Comparison of ENCODE assay signal across 11 mouse cellular contexts in genomic region chr16:90421145-90421544, GRCm38 (mm10). TPM values are rescaled to one million over a fixed set of nuclear protein-coding genes. Genes with fewer than 3 reads are reported as not detected.
DNase-seq lines count a peak whose midpoint lies in the region; ATAC-seq and TF ChIP-seq lines count a peak whose summit lies in the region.
"Had no signal": no experiment of that assay in that cellular context is flagged by ENCODE, and none has a peak within 500 bp of the region (broad histone marks: within the 10 kb centered on the region; RNA-seq: fewer than 3 reads in every experiment).

No protein-coding gene starts in this region.

- H3K36me3 ChIP-seq in lung, embryonic 14.5 days (ENCODE audit: insufficient read depth), result 0 out of 2 replicates have a peak, but pooled peaks cover 3% of the 10 kb centered on the region
- H3K36me3 ChIP-seq in forebrain, embryonic 12.5 days (replicated peaks), result no peaks in the 10 kb centered on the region; the same call in 1 of the 2 replicates
- H3K36me3 ChIP-seq in limb, embryonic 10.5 days, result peaks cover 23% of the 10 kb centered on the region
- H3K36me3 ChIP-seq in neural tube, embryonic 15.5 days, result no peaks in the 10 kb centered on the region
- H3K36me3 ChIP-seq: liver, embryonic 13.5 days had no signal

- intact Hi-C loops in left cerebral cortex, postnatal 36 days (cut with DNase I), result no loop called here

- DNase-seq in lung, embryonic 14.5 days, result peak; percentile 33
- no peak for DNase-seq in lung, adult 2 months
- DNase-seq in limb, embryonic 10.5 days (ENCODE audit: low spot score), result no peak
- no peak for DNase-seq in left cerebral cortex, postnatal 36 days (ENCODE audit: low spot score in 2 of 2)
- DNase-seq in left cerebral cortex, adult 9 months (ENCODE audit: low spot score in 2 of 2), result no peak
- DNase-seq: liver, embryonic 13.5 days; thymus, adult 18-20 months had no signal

- H3K4me3 ChIP-seq in lung, embryonic 14.5 days (ENCODE audit: low read depth, low read length), result no peak overlapping the region
- no peak overlapping the region for H3K4me3 ChIP-seq in lung, adult 2 months (replicated peaks; ENCODE audit: extremely low read depth, low read depth, low read length)
- no peak overlapping the region for H3K4me3 ChIP-seq in forebrain, embryonic 12.5 days (replicated peaks)
- H3K4me3 ChIP-seq in limb, embryonic 10.5 days, result peak overlapping the region; percentile 17; the same call in 1 of the 2 replicates
- no peak overlapping the region for H3K4me3 ChIP-seq in neural tube, embryonic 15.5 days (replicated peaks)
- H3K4me3 ChIP-seq: liver, embryonic 13.5 days had no signal

- no peak overlapping the region for H3K9ac ChIP-seq in lung, embryonic 14.5 days
- H3K9ac ChIP-seq in forebrain, embryonic 12.5 days, result no peak overlapping the region; the same call in 1 of the 2 replicates
- no peak overlapping the region for H3K9ac ChIP-seq in neural tube, embryonic 15.5 days (replicated peaks)
- H3K9ac ChIP-seq: liver, embryonic 13.5 days had no signal

- 0 out of 2 replicates have a peak overlapping the region, but pooled peaks have one; percentile 10 for H3K4me2 ChIP-seq in lung, embryonic 14.5 days
- H3K4me2 ChIP-seq in forebrain, embryonic 12.5 days, result peak overlapping the region; percentile 27
- H3K4me2 ChIP-seq in neural tube, embryonic 15.5 days, result peak overlapping the region; percentile 5; the same call in 1 of the 2 replicates
- H3K4me2 ChIP-seq: liver, embryonic 13.5 days had no signal

- H3K9me3 ChIP-seq in lung, embryonic 14.5 days (ENCODE audit: low read depth, low read length), result no peaks in the 10 kb centered on the region
- peaks cover 3% of the 10 kb centered on the region; the same call in 1 of the 2 replicates for H3K9me3 ChIP-seq in forebrain, embryonic 12.5 days
- H3K9me3 ChIP-seq in limb, embryonic 10.5 days (replicated peaks), result no peaks in the 10 kb centered on the region
- H3K9me3 ChIP-seq in neural tube, embryonic 15.5 days (replicated peaks), result no peaks in the 10 kb centered on the region
- H3K9me3 ChIP-seq: liver, embryonic 13.5 days had no signal

- peaks cover 32% of the 10 kb centered on the region for H3K4me1 ChIP-seq in lung, embryonic 14.5 days (ENCODE audit: insufficient read depth)
- H3K4me1 ChIP-seq in lung, adult 2 months (ENCODE audit: control insufficient read depth, insufficient read depth, low read length), result peaks cover 4% of the 10 kb centered on the region; the same call in 1 of the 2 replicates
- peaks cover 84% of the 10 kb centered on the region for H3K4me1 ChIP-seq in forebrain, embryonic 12.5 days
- peaks cover 88% of the 10 kb centered on the region for H3K4me1 ChIP-seq in limb, embryonic 10.5 days
- peaks cover 80% of the 10 kb centered on the region for H3K4me1 ChIP-seq in neural tube, embryonic 15.5 days

- peak overlapping the region; percentile 44 for H3K27ac ChIP-seq in lung, embryonic 14.5 days (ENCODE audit: low read depth)
- H3K27ac ChIP-seq in forebrain, embryonic 12.5 days, result peak overlapping the region; percentile 81
- H3K27ac ChIP-seq in limb, embryonic 10.5 days, result peak overlapping the region; percentile 77
- H3K27ac ChIP-seq in neural tube, embryonic 15.5 days (replicated peaks), result peak overlapping the region; percentile 78
- H3K27ac ChIP-seq: liver, embryonic 13.5 days had no signal

- 15% methylated on average over 7 of the region's 7 CpGs for WGBS in lung, embryonic 14.5 days
- WGBS in lung, adult 2 months, result 54% methylated on average over 7 of the region's 7 CpGs
- 11% methylated on average over 7 of the region's 7 CpGs for WGBS in forebrain, embryonic 12.5 days
- WGBS in limb, embryonic 10.5 days, result 16% methylated on average over 7 of the region's 7 CpGs
- 8% methylated on average over 7 of the region's 7 CpGs for WGBS in neural tube, embryonic 15.5 days

- ATAC-seq in lung, embryonic 14.5 days (ENCODE audit: insufficient read depth), result no peak
- peak; percentile 30; the same call in 1 of the 2 replicates for ATAC-seq in forebrain, embryonic 12.5 days (ENCODE audit: low FRiP score)
- ATAC-seq in neural tube, embryonic 15.5 days (ENCODE audit: low FRiP score), result peak; percentile 26; the same call in 1 of the 2 replicates
- ATAC-seq in frontal cortex, adult (ENCODE audit: low TSS enrichment), result no peak

- TF ChIP-seq CTCF in lung, embryonic 14.5 days (IDR thresholded peaks at IDR 0.05; ENCODE audit: low read depth), result no peak
- no peak for TF ChIP-seq CTCF in lung, adult 2 months (IDR thresholded peaks at IDR 0.05; ENCODE audit: insufficient read depth, low read length)

- no peaks in the 10 kb centered on the region for H3K27me3 ChIP-seq in lung, embryonic 14.5 days (ENCODE audit: insufficient read depth, low read length)
- no peaks in the 10 kb centered on the region for H3K27me3 ChIP-seq in forebrain, embryonic 12.5 days
- no peaks in the 10 kb centered on the region for H3K27me3 ChIP-seq in limb, embryonic 10.5 days (ENCODE audit: low read depth, poor library complexity, severe bottlenecking)
- H3K27me3 ChIP-seq in neural tube, embryonic 15.5 days (replicated peaks), result no peaks in the 10 kb centered on the region
- H3K27me3 ChIP-seq: liver, embryonic 13.5 days had no signal

- no peak for TF ChIP-seq POLR2A in lung, adult 2 months (IDR thresholded peaks at IDR 0.05; ENCODE audit: borderline replicate concordance, extremely low read depth, low read depth, low read length)

RNA-seq across cellular contexts. Expression of gene Hunk, which starts 35.3 kb away (rescaled TPM):
- polyA plus RNA-seq in lung, embryonic 14.5 days (2014; fragmentation: Nextera tagmentation; extraction: Ambion mirVana), result 21.2 and 21.3 TPM in 2 replicates
- polyA plus RNA-seq in lung, adult 2 months (2012; rRNA removed), result 4.3 and 5.3 TPM in 2 replicates
- 16.6 and 17.9 TPM in 2 replicates for polyA plus RNA-seq in forebrain, embryonic 12.5 days (2016; fragmentation: Nextera tagmentation; extraction: Ambion mirVana)
- 17.5 and 23.0 TPM in 2 replicates for polyA plus RNA-seq in limb, embryonic 10.5 days (2016; fragmentation: Nextera tagmentation; extraction: Ambion mirVana)
- polyA plus RNA-seq in neural tube, embryonic 15.5 days (2015; fragmentation: Nextera tagmentation; extraction: Ambion mirVana), result 5.1 and 6.1 TPM in 2 replicates
- 10 to 100 TPM; 13.7 to 25.6 TPM for total RNA-seq in left cerebral cortex, postnatal 36 days (2021)
- total RNA-seq: hematopoietic stem cell, adult 5-6 weeks had no signal

Comparison
In these comparisons a context has a peak if more than half of its experiments do, and no peak if none do; other contexts are left out.
1. ATAC-seq: peak in forebrain, embryonic 12.5 days (single experiment) and neural tube, embryonic 15.5 days (single experiment); none in lung, embryonic 14.5 days (single experiment) and frontal cortex, adult (single experiment).
2. Peak in every context shown above with its lines, with median percentiles within 50 percentile points of each other: H3K27ac ChIP-seq and H3K4me2 ChIP-seq.